Mouse (Mus musculus) neural tube, embryonic 15.5 days (tissue): Measurements from ENCODE around the gene Bsdc1. TPM values are rescaled to one million over a fixed set of nuclear protein-coding genes. Genes with fewer than 3 reads are reported as not detected.

Experiments used
- ATAC-seq: fragments of 200-750 bp; cut with Nextera tagmentation; 2 replicates; pipeline ENCODE4 v1.8.0; 2017; ENCODE audit warnings: mild to moderate bottlenecking, moderate TSS enrichment, moderate library complexity; ENCODE audit not compliant: low FRiP score
- H3K27ac ChIP-seq: fragments of 300-500 bp; sonication (generic); replicated peaks from 2 replicates; pipeline ENCODE4 v1.5.1; 2015; ENCODE audit warnings: mild to moderate bottlenecking, inconsistent platforms
- H3K27me3 ChIP-seq: fragments of 300-500 bp; sonication (generic); replicated peaks from 2 replicates; pipeline ENCODE4 v1.6.1; 2015; ENCODE audit warnings: inconsistent platforms
- H3K36me3 ChIP-seq: fragments of 300-500 bp; sonication (generic); 2 replicates; pipeline ENCODE4 v1.6.1; 2015; ENCODE audit warnings: inconsistent platforms
- H3K4me1 ChIP-seq: fragments of 300-500 bp; sonication (generic); 2 replicates; pipeline ENCODE4 v1.6.1; 2015; ENCODE audit warnings: inconsistent platforms
- H3K4me2 ChIP-seq: fragments of 300-500 bp; sonication (generic); 2 replicates; pipeline ENCODE4 v1.6.1; 2015; ENCODE audit warnings: inconsistent platforms, mild to moderate bottlenecking, moderate library complexity
- H3K4me3 ChIP-seq: fragments of 300-500 bp; sonication (generic); replicated peaks from 2 replicates; pipeline ENCODE4 v1.5.1; 2015; ENCODE audit warnings: mild to moderate bottlenecking, inconsistent platforms
- H3K9ac ChIP-seq: fragments of 300-500 bp; sonication (generic); replicated peaks from 2 replicates; pipeline ENCODE4 v1.6.1; 2015; ENCODE audit warnings: mild to moderate bottlenecking, inconsistent platforms
- H3K9me3 ChIP-seq: fragments of 300-500 bp; sonication (generic); replicated peaks from 2 replicates; pipeline ENCODE4 v1.6.1; 2016; ENCODE audit warnings: inconsistent platforms
- WGBS: fragments of 180-500 bp; shearing (Covaris S2); methylation state at CpG from one replicate; pipeline ENCODE4 v1.1.7; 2015; ENCODE audit warnings: mixed read lengths; 5-methylcytosine and 5-hydroxymethylcytosine counted together
- polyA plus RNA-seq: library from polyadenylated mRNA; unstranded; fragments of >200 nt; fragmentation: Nextera tagmentation; extraction: Ambion mirVana; gene quantifications from 2 replicates; pipeline ENCODE4 v1.2.1, GENCODE M21; 2015

Gene Bsdc1
- polyA plus RNA-seq, 1 experiment from 2014 or later = 32.7 TPM

DNA sequence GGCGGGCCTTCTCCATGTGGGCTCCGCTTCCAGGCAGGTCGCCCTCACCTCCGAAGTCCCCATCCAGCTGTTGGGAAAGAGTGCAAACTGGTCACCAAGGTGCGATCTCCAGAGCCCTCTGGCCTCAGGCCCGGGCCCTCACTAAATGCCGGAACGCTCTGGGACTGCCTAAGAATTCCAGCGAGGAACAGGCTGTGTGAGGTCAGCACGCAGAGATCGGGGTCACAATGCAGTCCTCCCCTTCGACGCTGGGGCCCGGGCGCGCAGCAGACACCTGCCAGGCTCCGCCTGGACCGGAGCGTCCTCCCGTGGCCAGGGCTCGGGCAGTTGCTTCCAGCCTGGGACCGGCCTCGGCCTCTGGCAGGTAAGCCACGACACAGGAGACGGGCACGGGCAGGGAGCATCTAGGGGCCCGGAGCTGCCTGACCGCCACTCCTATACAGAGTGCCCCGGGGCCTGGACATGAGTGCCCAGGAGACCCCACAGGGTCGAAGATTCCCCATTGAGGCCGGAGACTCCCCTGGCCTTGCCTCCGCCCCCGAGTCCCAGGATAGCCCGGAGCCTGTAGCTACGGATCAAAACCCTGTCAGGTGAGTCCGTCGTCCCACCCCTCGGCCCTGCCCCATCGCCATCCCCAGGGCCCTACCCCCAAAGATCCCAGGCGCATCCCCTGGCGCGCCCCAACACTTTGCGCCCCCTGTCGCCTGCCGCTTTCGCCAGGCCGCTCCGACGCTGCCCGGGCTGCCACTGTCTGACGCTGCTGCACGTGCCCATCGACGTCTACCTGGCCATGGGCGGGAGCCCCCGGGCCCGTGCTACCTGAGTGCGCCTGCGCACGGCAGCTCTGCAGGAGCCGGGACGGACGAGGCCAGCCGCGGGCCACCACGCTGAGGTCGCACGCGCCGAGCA lies 29.8 kb downstream of the Bsdc1 start, which contains the start of the genes Tssk3 and Fam229a:
Gene Tssk3 (minus strand): TSS at position 51 of the 909 bp plus-strand sequence.
Gene Fam229a (plus strand): TSS at position 219 of the 909 bp plus-strand sequence.
- Histone ChIP-seq H3K27ac (no peak within 1 kb of the TSS), H3K36me3 (peaks cover 29% of the 10 kb centered on the region), H3K9ac (peak within 1 kb of the TSS; percentile 29), H3K4me3 (peak within 1 kb of the TSS; percentile 38), H3K9me3 (no peaks in the 10 kb centered on the region), H3K4me1 (peaks cover 23% of the 10 kb centered on the region), H3K27me3 (peaks cover 22% of the 10 kb centered on the region), H3K4me2 (peak within 1 kb of the TSS; percentile 68)
- peak; percentile 31; the same call in 1 of the 2 replicates for ATAC-seq
- WGBS = 3% methylated on average over 70 of the region's 70 CpGs

DNA sequence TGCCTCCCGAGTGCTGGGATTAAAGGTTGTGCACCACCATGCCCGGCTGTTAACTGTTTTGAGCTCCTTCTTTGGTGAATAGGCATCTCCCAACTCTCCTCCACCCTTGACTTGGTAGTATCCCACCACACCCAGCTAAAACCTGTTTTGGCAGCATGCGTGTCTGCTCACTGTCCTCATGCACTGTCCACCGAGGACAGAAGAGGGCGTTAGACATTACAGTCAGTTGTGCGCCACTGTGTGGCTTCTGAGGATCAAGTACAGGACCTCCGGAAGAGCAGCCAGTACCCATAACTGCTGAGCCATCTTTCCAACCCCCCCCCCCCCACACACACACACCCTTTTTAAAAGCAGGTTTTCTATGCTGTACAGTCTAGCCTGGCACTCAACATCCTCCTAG lies 33.3 kb downstream of the Bsdc1 start:
- Histone ChIP-seq H3K9ac (no peak overlapping the region), H3K4me1 (peaks cover 32% of the 10 kb centered on the region), H3K36me3 (no peaks in the 10 kb centered on the region), H3K9me3 (no peaks in the 10 kb centered on the region), H3K4me3 (no peak overlapping the region), H3K27ac (no peak overlapping the region), H3K4me2 (no peak overlapping the region), H3K27me3 (peaks cover 22% of the 10 kb centered on the region)
- 75% methylated on average over 7 of the region's 7 CpGs for WGBS
- ATAC-seq = no peak

DNA sequence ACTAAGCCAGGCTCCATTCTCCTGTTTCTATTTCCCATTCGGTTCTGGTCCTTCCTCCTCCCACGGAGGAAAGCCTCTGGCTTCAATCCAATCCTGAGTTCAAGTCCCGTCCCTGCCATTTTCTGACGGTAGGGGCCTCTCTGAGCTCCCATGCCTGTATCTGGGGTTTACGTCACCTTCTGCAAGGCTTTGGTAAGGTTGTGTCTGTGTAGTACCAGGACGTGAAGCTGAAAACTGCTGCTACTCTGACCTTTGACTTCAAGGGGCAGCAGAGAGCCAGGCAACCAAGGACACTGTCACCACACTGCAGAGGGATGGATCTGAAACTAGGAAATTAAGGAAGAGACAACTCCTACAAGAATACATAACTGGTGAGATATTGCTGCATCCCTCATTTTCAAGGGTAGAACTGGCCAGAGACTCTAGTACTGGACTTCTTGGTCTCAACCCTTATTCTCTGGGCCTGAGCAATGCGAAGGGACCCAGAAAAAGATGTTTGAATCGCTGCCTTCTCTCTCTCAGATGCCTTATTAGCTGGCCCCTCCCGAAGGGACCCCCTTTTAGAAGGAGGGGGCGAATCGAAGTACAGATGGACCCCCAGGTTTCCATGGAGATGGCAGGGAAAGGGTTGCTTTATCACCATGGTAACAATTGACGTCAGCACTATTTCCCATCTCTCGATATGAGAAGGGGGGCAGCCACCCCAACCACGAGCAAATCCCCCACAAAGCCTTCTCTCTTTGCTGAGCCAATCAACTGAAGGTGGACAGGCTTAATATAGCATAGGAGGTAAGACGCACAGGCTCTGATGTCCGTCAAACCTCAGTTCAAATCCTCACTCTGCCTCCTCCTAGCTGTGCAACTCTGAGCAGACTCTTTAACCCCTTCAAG lies 34.5 kb downstream of the Bsdc1 start:
- Histone ChIP-seq H3K4me2 (peak overlapping the region; percentile 46), H3K36me3 (no peaks in the 10 kb centered on the region), H3K4me3 (peak overlapping the region; percentile 21), H3K4me1 (peaks cover 37% of the 10 kb centered on the region), H3K9me3 (no peaks in the 10 kb centered on the region), H3K27me3 (peaks cover 21% of the 10 kb centered on the region), H3K9ac (peak overlapping the region; percentile 36), H3K27ac (peak overlapping the region; percentile 80)
- 15% methylated on average over 16 of the region's 16 CpGs for WGBS
- peak; percentile 63 for ATAC-seq

DNA sequence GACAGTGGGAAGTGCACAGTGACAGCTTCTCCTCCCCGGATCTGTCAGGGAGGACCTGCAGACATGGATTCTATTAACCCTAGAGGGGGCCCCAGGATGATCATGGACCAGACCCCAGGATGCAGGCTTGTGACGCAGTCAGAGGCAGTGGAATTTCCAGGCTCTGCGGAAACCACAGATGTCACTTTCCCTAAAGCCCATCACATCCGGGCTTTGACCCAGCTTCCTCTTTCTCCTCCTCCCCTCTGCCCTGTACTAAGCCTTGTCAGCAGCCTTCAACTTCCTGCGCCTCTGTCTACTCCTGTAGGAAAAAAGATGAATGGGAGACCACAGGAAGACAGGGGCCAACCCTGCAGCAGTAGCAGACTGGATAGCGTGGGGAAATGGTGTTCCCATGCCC lies 35.2 kb downstream of the Bsdc1 start:
- ATAC-seq = 0 out of 2 replicates have a peak, but pooled peaks have one; percentile 11
- peaks cover 36% of the 10 kb centered on the region for H3K4me1 ChIP-seq
- H3K27me3 ChIP-seq = peaks cover 14% of the 10 kb centered on the region
- H3K9ac ChIP-seq = peak overlapping the region; percentile 36
- H3K4me2 ChIP-seq = peak overlapping the region; percentile 46
- 40% methylated on average over 6 of the region's 6 CpGs for WGBS
- peak overlapping the region; percentile 21 for H3K4me3 ChIP-seq
- H3K36me3 ChIP-seq = no peaks in the 10 kb centered on the region
- H3K27ac ChIP-seq = peak overlapping the region; percentile 80
- H3K9me3 ChIP-seq = no peaks in the 10 kb centered on the region

DNA sequence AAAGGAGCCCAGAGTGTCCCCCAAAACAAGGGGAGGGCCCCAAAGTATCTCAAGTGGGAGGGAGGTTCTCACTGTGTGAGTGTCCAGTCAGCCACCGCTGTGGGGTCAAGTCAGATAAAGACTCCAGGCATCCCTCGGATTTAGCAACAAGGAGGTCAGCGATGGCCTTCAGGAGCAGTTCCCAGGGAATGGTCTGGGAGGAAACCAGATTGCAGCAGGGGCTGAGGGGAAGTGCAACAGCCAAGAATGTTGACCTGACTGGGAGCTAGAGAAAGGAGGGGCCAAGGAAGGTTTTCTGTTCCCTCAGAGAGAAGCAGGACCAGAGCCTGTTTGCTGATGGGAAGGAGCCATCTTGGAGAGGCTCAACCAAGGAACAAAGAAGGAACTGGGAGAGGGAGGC lies 37.6 kb downstream of the Bsdc1 start:
- H3K27ac ChIP-seq = no peak overlapping the region
- no peak overlapping the region for H3K4me2 ChIP-seq
- no peaks in the 10 kb centered on the region for H3K27me3 ChIP-seq
- H3K9me3 ChIP-seq = no peaks in the 10 kb centered on the region
- no peak overlapping the region for H3K9ac ChIP-seq
- ATAC-seq = no peak
- 77% methylated on average over 3 of the region's 3 CpGs for WGBS
- no peak overlapping the region for H3K4me3 ChIP-seq
- no peaks in the 10 kb centered on the region for H3K36me3 ChIP-seq
- H3K4me1 ChIP-seq = peaks cover 35% of the 10 kb centered on the region

DNA sequence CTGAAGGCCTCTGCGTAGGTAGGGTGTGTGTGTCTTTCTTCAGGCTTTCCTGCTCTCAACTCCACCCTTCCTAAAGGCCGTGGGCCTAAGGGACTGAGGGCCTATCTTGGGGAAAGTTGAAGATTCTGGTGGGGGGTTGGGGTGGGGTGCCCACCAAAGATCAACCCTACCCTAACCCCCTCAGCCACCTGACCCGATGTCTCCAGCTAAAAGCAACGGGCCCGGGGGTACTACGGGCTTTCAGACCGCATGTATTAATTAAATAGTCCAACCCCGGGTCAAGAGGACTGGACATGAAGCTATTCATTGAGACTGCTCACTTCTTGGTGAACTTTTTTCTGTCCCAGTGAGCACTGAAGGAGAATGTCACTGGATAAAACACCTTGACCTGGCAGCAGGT lies 38.6 kb downstream of the Bsdc1 start:
- peak overlapping the region; percentile 92 for H3K4me2 ChIP-seq
- H3K9me3 ChIP-seq = no peaks in the 10 kb centered on the region
- 79% methylated on average over 8 of the region's 8 CpGs for WGBS
- no peak for ATAC-seq
- peaks cover 35% of the 10 kb centered on the region for H3K4me1 ChIP-seq
- no peak overlapping the region for H3K9ac ChIP-seq
- peak overlapping the region; percentile 59; the same call in 1 of the 2 replicates for H3K4me3 ChIP-seq
- peak overlapping the region; percentile 79; the same call in 1 of the 2 replicates for H3K27ac ChIP-seq
- no peaks in the 10 kb centered on the region for H3K36me3 ChIP-seq
- H3K27me3 ChIP-seq = no peaks in the 10 kb centered on the region

DNA sequence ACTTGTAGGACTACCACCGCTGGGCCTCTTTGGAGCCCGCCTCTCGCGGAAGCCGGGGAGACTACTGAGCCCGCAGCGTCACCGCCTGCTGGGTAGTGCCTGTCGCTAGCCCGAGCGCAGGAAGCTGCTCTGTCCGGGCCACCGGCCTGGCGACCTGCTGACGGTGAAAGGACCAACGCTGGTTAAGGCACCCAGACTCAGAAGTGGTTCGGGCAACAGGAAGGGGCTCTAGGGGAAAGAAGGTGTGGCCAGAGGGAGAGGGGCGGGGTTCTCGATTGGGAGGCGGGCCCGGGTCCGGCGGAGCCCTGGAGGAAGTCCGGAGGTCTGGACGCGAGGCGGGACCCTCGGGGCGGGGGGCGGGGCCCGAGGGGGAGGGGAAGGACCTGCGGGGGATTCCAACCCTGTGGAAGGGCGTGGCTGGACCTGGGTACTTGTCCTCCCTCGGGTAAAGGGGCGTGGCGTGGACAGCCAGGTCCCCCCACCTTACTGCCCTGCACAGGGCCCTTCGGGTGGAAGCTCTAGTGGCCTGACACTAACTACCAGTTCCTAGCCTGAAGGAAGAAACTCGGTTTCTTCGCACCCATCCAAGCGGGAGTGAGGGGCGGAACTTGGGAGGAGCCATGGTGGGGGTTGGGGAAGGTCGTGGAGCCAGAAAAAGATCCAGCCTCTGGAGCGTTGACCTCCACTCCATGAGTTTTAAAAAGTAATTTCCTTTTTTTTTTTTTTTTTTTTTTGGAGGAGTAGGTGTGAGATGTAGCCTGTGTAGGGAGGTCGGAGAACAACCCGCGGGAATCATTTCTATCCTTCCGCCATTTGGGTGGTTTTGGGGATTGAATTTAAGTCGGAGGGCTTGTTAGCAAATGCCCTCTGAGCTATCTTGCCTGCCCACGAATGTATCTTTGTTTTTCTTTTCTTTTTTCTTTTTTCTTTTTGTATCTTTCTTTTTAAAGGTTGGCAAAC lies 39.5 kb downstream of the Bsdc1 start:
- no peaks in the 10 kb centered on the region for H3K27me3 ChIP-seq
- H3K27ac ChIP-seq = peak overlapping the region; percentile 79
- H3K36me3 ChIP-seq = no peaks in the 10 kb centered on the region
- 1% methylated on average over 45 of the region's 49 CpGs for WGBS
- H3K9ac ChIP-seq = peak overlapping the region; percentile 51
- ATAC-seq = peak; percentile 62
- peak overlapping the region; percentile 59 for H3K4me3 ChIP-seq
- H3K4me2 ChIP-seq = peak overlapping the region; percentile 92
- H3K9me3 ChIP-seq = no peaks in the 10 kb centered on the region
- peaks cover 28% of the 10 kb centered on the region for H3K4me1 ChIP-seq

DNA sequence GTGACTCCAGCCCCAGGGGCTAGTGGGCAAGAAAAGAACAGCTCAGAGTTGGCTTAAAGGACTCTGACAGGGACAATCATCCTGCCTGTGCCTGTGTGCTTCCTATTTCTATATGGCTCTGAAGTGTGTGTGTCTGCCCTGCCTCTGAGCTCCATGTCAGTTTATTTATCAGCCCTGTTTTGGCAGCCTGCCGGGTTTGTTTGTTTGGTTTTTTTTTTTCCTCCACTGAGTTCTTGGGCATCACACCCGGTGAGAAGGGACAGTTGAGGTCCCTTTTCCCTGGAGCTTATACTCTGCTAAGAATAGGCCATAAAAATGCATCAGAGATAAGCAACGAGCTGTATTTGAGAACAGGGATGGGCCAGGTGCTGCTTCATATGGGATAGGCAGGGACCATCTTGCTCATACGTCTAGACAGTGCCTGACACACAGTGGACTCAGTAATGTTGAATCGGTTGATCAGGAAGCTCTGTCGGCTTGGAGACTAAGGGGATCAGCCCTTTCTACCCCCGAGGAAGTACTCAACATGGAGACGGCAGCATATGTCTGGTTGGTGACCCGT lies 41.0 kb downstream of the Bsdc1 start:
- WGBS = 69% methylated on average over 9 of the region's 9 CpGs

DNA sequence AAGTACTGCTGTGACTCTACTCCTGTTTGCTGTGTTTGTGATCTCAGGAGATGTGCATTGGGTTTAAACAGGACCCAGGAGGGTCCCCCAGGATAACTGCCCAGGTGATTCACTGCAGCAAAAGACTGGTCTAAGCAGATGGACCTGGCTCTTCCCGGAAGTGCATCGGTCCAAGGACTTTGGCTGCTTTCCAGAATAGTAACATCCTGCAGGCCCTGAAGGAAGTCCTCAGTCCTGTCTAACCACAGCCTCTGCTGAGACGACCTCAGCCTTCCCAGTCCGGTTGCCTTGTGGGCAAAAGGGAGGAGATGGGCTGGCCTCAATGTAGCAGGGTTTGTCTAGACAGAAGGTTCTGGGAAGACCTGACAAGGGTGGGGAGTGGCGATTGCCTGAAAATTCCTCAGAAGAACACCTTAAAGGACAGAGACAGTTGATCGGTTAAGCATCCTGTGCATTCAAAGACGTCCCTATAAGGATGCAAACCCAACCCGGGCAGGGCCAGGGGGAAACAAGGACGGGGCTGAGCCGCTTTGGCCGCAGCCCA lies 41.6 kb downstream of the Bsdc1 start:
- no peaks in the 10 kb centered on the region for H3K36me3 ChIP-seq
- no peak overlapping the region for H3K4me3 ChIP-seq
- H3K9me3 ChIP-seq = no peaks in the 10 kb centered on the region
- peaks cover 16% of the 10 kb centered on the region for H3K4me1 ChIP-seq
- H3K27ac ChIP-seq = no peak overlapping the region
- WGBS = 74% methylated on average over 11 of the region's 11 CpGs
- H3K9ac ChIP-seq = no peak overlapping the region
- ATAC-seq = no peak
- H3K27me3 ChIP-seq = no peaks in the 10 kb centered on the region
- H3K4me2 ChIP-seq = no peak overlapping the region

More for the DNA sequence above, 41.0 kb downstream of the Bsdc1 start:
- Histone ChIP-seq H3K4me3 (no peak overlapping the region), H3K27ac (no peak overlapping the region), H3K27me3 (no peaks in the 10 kb centered on the region), H3K9ac (no peak overlapping the region), H3K9me3 (no peaks in the 10 kb centered on the region), H3K4me1 (peaks cover 16% of the 10 kb centered on the region), H3K4me2 (no peak overlapping the region), H3K36me3 (no peaks in the 10 kb centered on the region)
- ATAC-seq = no peak

DNA sequence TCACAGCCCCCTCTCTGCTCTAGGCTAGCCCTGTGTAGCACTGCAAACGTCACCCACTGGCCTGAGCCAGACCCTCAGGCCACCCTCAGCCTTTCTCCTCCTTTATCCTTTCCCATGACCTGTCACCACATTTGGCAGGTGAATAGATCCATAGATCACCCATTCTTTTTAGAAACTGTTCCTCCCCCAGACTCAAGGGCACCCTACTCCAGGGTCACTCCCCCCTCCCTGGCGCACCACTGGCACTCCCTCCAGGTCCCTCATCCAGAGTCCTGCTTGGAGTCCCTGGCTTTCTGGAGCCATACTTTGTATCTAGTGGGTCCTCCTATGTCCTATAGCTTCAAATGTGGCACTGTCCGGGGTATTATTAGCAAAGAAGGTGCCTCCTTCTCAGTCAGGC lies 44.1 kb downstream of the Bsdc1 start:
- Histone ChIP-seq H3K36me3 (no peaks in the 10 kb centered on the region), H3K4me1 (peaks cover 25% of the 10 kb centered on the region), H3K4me2 (no peak overlapping the region), H3K9ac (no peak overlapping the region), H3K27ac (no peak overlapping the region), H3K9me3 (no peaks in the 10 kb centered on the region), H3K4me3 (no peak overlapping the region), H3K27me3 (no peaks in the 10 kb centered on the region)
- WGBS = 78% methylated on average over 3 of the region's 3 CpGs
- ATAC-seq = no peak
